Mouse (Mus musculus): Measurements from ENCODE around the gene Ahcyl1. TPM values are rescaled to one million over a fixed set of nuclear protein-coding genes. Genes with fewer than 3 reads are reported as not detected.

Gene Ahcyl1
- total and polyA plus RNA-seq, 3 experiments = 31.3 to 83.4 (median 32.5) TPM

GRCm38 (mm10) chr3:107622537-107622936 is 73.8 kb downstream of the Ahcyl1 start:
- no peaks in the 10 kb centered on the region for H3K79me2 ChIP-seq (replicated peaks; ENCODE audit: control insufficient read depth, extremely low read depth, insufficient read depth, poor library complexity, severe bottlenecking)
- H3K4me3 ChIP-seq (replicated peaks in 1 of 3; ENCODE audit: low read depth in 2 of 3, low read length in 2 of 3, poor library complexity in 1 of 3) = no peak overlapping the region
- no peak for DNase-seq (ENCODE audit: extremely low read depth)
- H3K9me3 ChIP-seq (replicated peaks; ENCODE audit: low read length) = no peaks in the 10 kb centered on the region
- in situ Hi-C loops (cut with MboI; ENCODE audit: low pct_ligation_motif_present, low pct_unique_long_range_greater_than_20kb, low sequenced_read_pairs) = no loop called here
- TF ChIP-seq POLR2A (IDR thresholded peaks at IDR 0.05; ENCODE audit: low read depth, low read length) = no peak
- TF ChIP-seq CTCF (conservative IDR thresholded peaks at IDR 0.05 in 1 of 2, IDR thresholded peaks at IDR 0.05 in 1 of 2; ENCODE audit: low read depth in 2 of 2, low read length in 2 of 2) = no peak
- no peak for TF ChIP-seq POLR2AphosphoS2 (IDR thresholded peaks at IDR 0.05; ENCODE audit: low read depth, low read length)
- no peak for TF ChIP-seq TBP (conservative IDR thresholded peaks at IDR 0.05; ENCODE audit: low read depth, low read length)
- TF ChIP-seq PAX5 (IDR thresholded peaks at IDR 0.05; ENCODE audit: low read length) = no peak
- no peak for TF ChIP-seq UBTF (IDR thresholded peaks at IDR 0.05; ENCODE audit: low read depth, low read length)
- TF ChIP-seq EP300 (IDR thresholded peaks at IDR 0.05; ENCODE audit: low read length) = no peak
- no peak for TF ChIP-seq IRF4 (IDR thresholded peaks at IDR 0.05; ENCODE audit: low read depth, low read length)
- no peak for TF ChIP-seq ETS1 (conservative IDR thresholded peaks at IDR 0.05; ENCODE audit: low read depth, low read length)
- TF ChIP-seq JUND (conservative IDR thresholded peaks at IDR 0.05; ENCODE audit: low read depth, low read length) = no peak
- TF ChIP-seq ZC3H11A (IDR thresholded peaks at IDR 0.05; ENCODE audit: low read depth, low read length) = no peak
- dilution Hi-C loops (cut with MboI; ENCODE audit: extremely low pct_ligation_motif_present, extremely low pct_unique_long_range_greater_than_20kb, low sequenced_read_pairs) = no loop called here
- peaks cover 80 to 96% of the 10 kb centered on the region in 2 experiments for H3K36me3 ChIP-seq (replicated peaks in 1 of 2; ENCODE audit: control insufficient read depth in 1 of 2, insufficient read depth in 1 of 2, low read length in 1 of 2)
- no peaks in the 10 kb centered on the region for H3K27me3 ChIP-seq (replicated peaks)
- no peak overlapping the region for H3K27ac ChIP-seq (ENCODE audit: insufficient read depth, low read depth)
- no peak overlapping the region for H3K4me2 ChIP-seq (ENCODE audit: insufficient read depth, low read depth, poor library complexity, severe bottlenecking)
- peaks cover under 1 to 15% of the 10 kb centered on the region in 2 experiments; a peak in 3 of 4 replicates for H3K4me1 ChIP-seq (ENCODE audit: control insufficient read depth in 1 of 2, insufficient read depth in 2 of 2)
- no peak overlapping the region for H3K9ac ChIP-seq (ENCODE audit: insufficient read depth, low read depth)

GRCm38 (mm10) chr3:107621286-107622075 is 74.9 kb downstream of the Ahcyl1 start:
- no peaks in the 10 kb centered on the region for H3K79me2 ChIP-seq (replicated peaks; ENCODE audit: control insufficient read depth, extremely low read depth, insufficient read depth, poor library complexity, severe bottlenecking)
- H3K9me3 ChIP-seq (replicated peaks; ENCODE audit: low read length) = no peaks in the 10 kb centered on the region
- dilution Hi-C loops (cut with MboI; ENCODE audit: extremely low pct_ligation_motif_present, extremely low pct_unique_long_range_greater_than_20kb, low sequenced_read_pairs) (no loop called here), in situ Hi-C loops (cut with MboI; ENCODE audit: low pct_ligation_motif_present, low pct_unique_long_range_greater_than_20kb, low sequenced_read_pairs) (no loop called here)
- no peaks in the 10 kb centered on the region for H3K27me3 ChIP-seq (replicated peaks)
- DNase-seq (ENCODE audit: extremely low read depth) = no peak
- peaks cover 79 to 96% of the 10 kb centered on the region in 2 experiments for H3K36me3 ChIP-seq (replicated peaks in 1 of 2; ENCODE audit: control insufficient read depth in 1 of 2, insufficient read depth in 1 of 2, low read length in 1 of 2)
- H3K4me1 ChIP-seq (ENCODE audit: control insufficient read depth in 1 of 2, insufficient read depth in 2 of 2) = peaks cover 2 to 25% of the 10 kb centered on the region in 2 experiments; a peak in 3 of 4 replicates
- H3K4me3 ChIP-seq (replicated peaks in 1 of 3; ENCODE audit: low read depth in 2 of 3, low read length in 2 of 3, poor library complexity in 1 of 3) = no peak overlapping the region
- TF ChIP-seq MXI1 (IDR thresholded peaks at IDR 0.05; ENCODE audit: low read depth, low read length) (no peak), ZKSCAN1 (IDR thresholded peaks at IDR 0.05; ENCODE audit: borderline replicate concordance, low read depth, low read length) (no peak), GABPA (IDR thresholded peaks at IDR 0.05; ENCODE audit: insufficient replicate concordance, low read depth, low read length) (no peak), MAX (IDR thresholded peaks at IDR 0.05; ENCODE audit: low read length) (no peak), POLR2A (IDR thresholded peaks at IDR 0.05; ENCODE audit: low read depth, low read length) (no peak), POLR2AphosphoS2 (IDR thresholded peaks at IDR 0.05; ENCODE audit: low read depth, low read length) (no peak), CTCF (conservative IDR thresholded peaks at IDR 0.05 in 1 of 2, IDR thresholded peaks at IDR 0.05 in 1 of 2; ENCODE audit: low read depth in 2 of 2, low read length in 2 of 2) (no peak), ZMIZ1 (IDR thresholded peaks at IDR 0.05; ENCODE audit: low read depth, low read length) (no peak), USF1 (IDR thresholded peaks at IDR 0.05; ENCODE audit: low read depth, low read length) (no peak), EP300 (IDR thresholded peaks at IDR 0.05; ENCODE audit: low read length) (no peak), PAX5 (IDR thresholded peaks at IDR 0.05; ENCODE audit: low read length) (no peak)
- H3K9ac ChIP-seq (ENCODE audit: insufficient read depth, low read depth) = no peak overlapping the region
- no peak overlapping the region for H3K27ac ChIP-seq (ENCODE audit: insufficient read depth, low read depth)
- no peak overlapping the region for H3K4me2 ChIP-seq (ENCODE audit: insufficient read depth, low read depth, poor library complexity, severe bottlenecking)
